Mouse (Mus musculus) forebrain, embryonic 14.5 days (tissue): ENCODE data around the gene Dab2ip. TPM values are rescaled to one million over a fixed set of nuclear protein-coding genes. Genes with fewer than 3 reads are reported as not detected.

Experiments used
- ATAC-seq: fragments of 200-750 bp; cut with Nextera tagmentation; 2 replicates; pipeline ENCODE4 v1.8.0; 2017; ENCODE audit warnings: mild to moderate bottlenecking, moderate library complexity
- DNase-seq: peaks from one replicate; pipeline ENCODE4 v3.0.0-alpha.2; 2015; ENCODE audit warnings: low spot score
- H3K27ac ChIP-seq: fragments of 300-500 bp; sonication (generic); 2 replicates; pipeline ENCODE4 v1.5.1; 2014; ENCODE audit warnings: low read depth, mild to moderate bottlenecking, control low read depth, low read length, moderate library complexity
- H3K27me3 ChIP-seq: fragments of 300-500 bp; sonication (generic); replicated peaks from 2 replicates; pipeline ENCODE4 v1.6.1; 2014; ENCODE audit warnings: low read length, control low read depth, mixed read lengths; ENCODE audit not compliant: control insufficient read depth, insufficient read depth
- H3K36me3 ChIP-seq: fragments of 300-500 bp; sonication (generic); 2 replicates; pipeline ENCODE4 v1.6.1; 2014; ENCODE audit warnings: low read length, control low read depth; ENCODE audit not compliant: control insufficient read depth, insufficient read depth
- H3K4me1 ChIP-seq: fragments of 300-500 bp; sonication (generic); 2 replicates; pipeline ENCODE4 v1.6.1; 2014; ENCODE audit warnings: antibody characterized with exemption, low read length, control low read depth; ENCODE audit not compliant: control insufficient read depth, insufficient read depth
- H3K4me2 ChIP-seq: fragments of 300-500 bp; sonication (generic); 2 replicates; pipeline ENCODE4 v1.6.1; 2014; ENCODE audit warnings: mild to moderate bottlenecking, control low read depth, low read length
- H3K4me3 ChIP-seq: fragments of 300-500 bp; sonication (generic); 2 replicates; pipeline ENCODE4 v1.5.1; 2014; ENCODE audit warnings: low read depth, low read length, control low read depth
- H3K9ac ChIP-seq: fragments of 300-500 bp; sonication (generic); 2 replicates; pipeline ENCODE4 v1.6.1; 2014; ENCODE audit warnings: mild to moderate bottlenecking, low read length, control low read depth, moderate library complexity
- H3K9me3 ChIP-seq: fragments of 300-500 bp; sonication (generic); replicated peaks from 2 replicates; pipeline ENCODE4 v1.6.1; 2016; ENCODE audit warnings: low read length, control low read depth, mixed read lengths; ENCODE audit not compliant: control insufficient read depth
- WGBS: fragments of 180-500 bp; shearing (Covaris S2); extraction: QIAGEN DNeasy Blood & Tissue Kit; methylation state at CpG from one replicate; pipeline ENCODE4 v1.1.7; 2014; 5-methylcytosine and 5-hydroxymethylcytosine counted together
- polyA plus RNA-seq: library from polyadenylated mRNA; unstranded; fragments of >200 nt; fragmentation: Nextera tagmentation; extraction: Ambion mirVana; gene quantifications from 2 replicates; pipeline ENCODE4 v1.2.1, GENCODE M21; 2014

Gene Dab2ip
- polyA plus RNA-seq, 1 experiment from 2014 or later = 29.7 TPM

- H3K4me2 ChIP-seq = no peak overlapping the region
- H3K9me3 ChIP-seq = no peaks in the 10 kb centered on the region
- no peaks in the 10 kb centered on the region for H3K27me3 ChIP-seq
- no peak overlapping the region for H3K4me3 ChIP-seq
- H3K9ac ChIP-seq = no peak overlapping the region
- DNase-seq (no peak), ATAC-seq (no peak)
- peaks cover 24% of the 10 kb centered on the region for H3K4me1 ChIP-seq
- H3K36me3 ChIP-seq = no peaks in the 10 kb centered on the region
- H3K27ac ChIP-seq = no peak overlapping the region
- WGBS = 93% methylated on average over 2 of the region's 2 CpGs
Observed at GRCm38 (mm10) chr2:35700966-35701365, 142.9 kb downstream of the Dab2ip start.

- H3K9me3 ChIP-seq = no peaks in the 10 kb centered on the region
- 81% methylated on average over 7 of the region's 7 CpGs for WGBS
- H3K9ac ChIP-seq = no peak overlapping the region
- ATAC-seq (no peak), DNase-seq (no peak)
- no peak overlapping the region for H3K4me3 ChIP-seq
- 0 out of 2 replicates have a peak overlapping the region, but pooled peaks have one; percentile 2 for H3K27ac ChIP-seq
- H3K27me3 ChIP-seq = no peaks in the 10 kb centered on the region
- H3K36me3 ChIP-seq = no peaks in the 10 kb centered on the region
- no peak overlapping the region for H3K4me2 ChIP-seq
- peaks cover 15% of the 10 kb centered on the region for H3K4me1 ChIP-seq
Observed at GRCm38 (mm10) chr2:35702001-35702400, 143.9 kb downstream of the Dab2ip start.

- peaks cover 11% of the 10 kb centered on the region for H3K4me1 ChIP-seq
- 18% methylated on average over 6 of the region's 6 CpGs for WGBS
- no peaks in the 10 kb centered on the region for H3K27me3 ChIP-seq
- no peak overlapping the region for H3K4me2 ChIP-seq
- peak; percentile 26; the same call in 1 of the 2 replicates for ATAC-seq
- H3K4me3 ChIP-seq = no peak overlapping the region
- H3K9me3 ChIP-seq = no peaks in the 10 kb centered on the region
- no peak overlapping the region for H3K9ac ChIP-seq
- H3K27ac ChIP-seq = peak overlapping the region; percentile 2; the same call in 1 of the 2 replicates
- H3K36me3 ChIP-seq = peaks cover 2% of the 10 kb centered on the region; the same call in 1 of the 2 replicates
- DNase-seq = peak; percentile 39
Observed at GRCm38 (mm10) chr2:35702608-35703007, 144.5 kb downstream of the Dab2ip start.

- 99% methylated on average over 3 of the region's 3 CpGs for WGBS
- no peaks in the 10 kb centered on the region for H3K27me3 ChIP-seq
- H3K27ac ChIP-seq = 0 out of 2 replicates have a peak overlapping the region, but pooled peaks have one; percentile 2
- no peaks in the 10 kb centered on the region for H3K9me3 ChIP-seq
- no peak for DNase-seq
- H3K9ac ChIP-seq = no peak overlapping the region
- peaks cover 11% of the 10 kb centered on the region for H3K4me1 ChIP-seq
- no peak overlapping the region for H3K4me3 ChIP-seq
- no peak for ATAC-seq
- H3K4me2 ChIP-seq = no peak overlapping the region
- peaks cover 8% of the 10 kb centered on the region; the same call in 1 of the 2 replicates for H3K36me3 ChIP-seq
Observed at GRCm38 (mm10) chr2:35703241-35703640, 145.2 kb downstream of the Dab2ip start.

- Histone ChIP-seq H3K9ac (no peak overlapping the region), H3K27me3 (no peaks in the 10 kb centered on the region), H3K4me3 (no peak overlapping the region), H3K4me1 (peaks cover 5% of the 10 kb centered on the region; the same call in 1 of the 2 replicates), H3K36me3 (peaks cover 86% of the 10 kb centered on the region), H3K9me3 (no peaks in the 10 kb centered on the region), H3K4me2 (no peak overlapping the region), H3K27ac (no peak overlapping the region)
- WGBS = 94% methylated on average over 5 of the region's 5 CpGs
- DNase-seq = no peak
- no peak for ATAC-seq
Observed at GRCm38 (mm10) chr2:35712611-35713010, 154.5 kb downstream of the Dab2ip start.

GRCm38 (mm10) chr2:35713460-35713859 is 155.4 kb downstream of the Dab2ip start:
- no peak overlapping the region for H3K4me2 ChIP-seq
- H3K4me1 ChIP-seq = peaks cover 5% of the 10 kb centered on the region; the same call in 1 of the 2 replicates
- no peak overlapping the region for H3K27ac ChIP-seq
- no peak overlapping the region for H3K4me3 ChIP-seq
- H3K27me3 ChIP-seq = no peaks in the 10 kb centered on the region
- H3K36me3 ChIP-seq = peaks cover 87% of the 10 kb centered on the region
- no peak overlapping the region for H3K9ac ChIP-seq
- ATAC-seq (no peak), DNase-seq (no peak)
- WGBS = 88% methylated on average over 7 of the region's 7 CpGs
- H3K9me3 ChIP-seq = no peaks in the 10 kb centered on the region

- Histone ChIP-seq H3K9me3 (no peaks in the 10 kb centered on the region), H3K36me3 (peaks cover 87% of the 10 kb centered on the region), H3K27me3 (no peaks in the 10 kb centered on the region), H3K4me1 (peaks cover 5% of the 10 kb centered on the region; the same call in 1 of the 2 replicates), H3K27ac (no peak overlapping the region), H3K4me3 (no peak overlapping the region), H3K9ac (no peak overlapping the region), H3K4me2 (no peak overlapping the region)
- DNase-seq = peak; percentile 10
- WGBS = 49% methylated on average over 8 of the region's 8 CpGs
- 0 out of 2 replicates have a peak, but pooled peaks have one; percentile 18 for ATAC-seq
Observed at GRCm38 (mm10) chr2:35714742-35715167, 156.7 kb downstream of the Dab2ip start.

- Histone ChIP-seq H3K9ac (no peak overlapping the region), H3K27me3 (no peaks in the 10 kb centered on the region), H3K9me3 (no peaks in the 10 kb centered on the region), H3K4me1 (peaks cover 5% of the 10 kb centered on the region; the same call in 1 of the 2 replicates), H3K4me2 (no peak overlapping the region), H3K36me3 (peaks cover 87% of the 10 kb centered on the region), H3K4me3 (no peak overlapping the region), H3K27ac (no peak overlapping the region)
- no peak for DNase-seq
- 86% methylated on average over 3 of the region's 3 CpGs for WGBS
- ATAC-seq = no peak
Observed at GRCm38 (mm10) chr2:35715485-35715884, 157.4 kb downstream of the Dab2ip start.

GRCm38 (mm10) chr2:35716175-35716574 is 158.1 kb downstream of the Dab2ip start:
- no peak for ATAC-seq
- H3K9me3 ChIP-seq = no peaks in the 10 kb centered on the region
- peaks cover 5% of the 10 kb centered on the region; the same call in 1 of the 2 replicates for H3K4me1 ChIP-seq
- 77% methylated on average over 1 of the region's 1 CpGs for WGBS
- no peak for DNase-seq
- no peak overlapping the region for H3K9ac ChIP-seq
- peaks cover 88% of the 10 kb centered on the region for H3K36me3 ChIP-seq
- H3K27ac ChIP-seq = no peak overlapping the region
- H3K27me3 ChIP-seq = no peaks in the 10 kb centered on the region
- H3K4me3 ChIP-seq = no peak overlapping the region
- H3K4me2 ChIP-seq = no peak overlapping the region
